In genomic region chr5:32378546-32378945, GRCm38 (mm10) we compare ENCODE assay signal across 13 mouse cellular contexts.
DNase-seq lines count a peak whose midpoint lies in the region; ATAC-seq and TF ChIP-seq lines count a peak whose summit lies in the region.
"Had no signal": no experiment of that assay in that cellular context is flagged by ENCODE, and none has a peak within 500 bp of the region (broad histone marks: within the 10 kb centered on the region; RNA-seq: fewer than 3 reads in every experiment).

No protein-coding gene starts in this region.

- no peak for DNase-seq in heart, adult 2 months
- DNase-seq in B cell, adult 2 months = peak; percentile 29 to 34
- peak; percentile 41 for DNase-seq in splenic B cell, adult 2 months (ENCODE audit: low read depth, low spot score)
- no peak for DNase-seq in gastrocnemius, postnatal 25 days
- DNase-seq in left cerebral cortex, adult 8-10 months (ENCODE audit: low spot score in 2 of 2) = no peak
- DNase-seq in frontal cortex, postnatal 10 days (ENCODE audit: low spot score in 2 of 2) = no peak
- DNase-seq: cerebellum, postnatal 10 days had no signal

- H3K4me3 ChIP-seq in heart, embryonic 13.5 days = no peak overlapping the region
- no peak overlapping the region for H3K4me3 ChIP-seq in heart, adult 2 months
- H3K4me3 ChIP-seq: embryonic facial prominence, embryonic 13.5 days; heart, embryonic 12.5 days; lung, embryonic 15.5 days had no signal

- H3K27ac ChIP-seq in heart, embryonic 13.5 days (replicated peaks) = no peak overlapping the region
- H3K27ac ChIP-seq in heart, adult 2 months = no peak overlapping the region
- H3K27ac ChIP-seq: embryonic facial prominence, embryonic 13.5 days; lung, embryonic 15.5 days had no signal

- ATAC-seq in heart, embryonic 13.5 days (ENCODE audit: extremely low read depth, insufficient number of reproducible peaks, low FRiP score, low TSS enrichment) = peak; percentile 37; the same call in 1 of the 2 replicates
- peak; percentile 22 to 42; a peak in 2 of 4 replicates for ATAC-seq in hematopoietic stem cell, adult 5-6 weeks (replicated peaks in 1 of 2; ENCODE audit: insufficient read depth in 1 of 2, low FRiP score in 2 of 2, low TSS enrichment in 1 of 2, low read depth in 1 of 2, poor library complexity in 2 of 2, severe bottlenecking in 2 of 2)
- ATAC-seq: Patski had no signal

- intact Hi-C loops in heart, adult 2 months (cut with DNase I) = no loop called here

- no peaks in the 10 kb centered on the region for H3K27me3 ChIP-seq in heart, embryonic 13.5 days (replicated peaks)
- H3K27me3 ChIP-seq in heart, adult 2 months (ENCODE audit: control insufficient read depth, insufficient read depth, low read length) = no peaks in the 10 kb centered on the region
- no peaks in the 10 kb centered on the region for H3K27me3 ChIP-seq in splenic B cell, adult 2 months (ENCODE audit: control insufficient read depth, insufficient read depth, low read length, poor library complexity, severe bottlenecking)
- H3K27me3 ChIP-seq: embryonic facial prominence, embryonic 13.5 days; heart, embryonic 12.5 days; lung, embryonic 15.5 days; Patski had no signal

- no peaks in the 10 kb centered on the region for H3K36me3 ChIP-seq in heart, embryonic 13.5 days
- H3K36me3 ChIP-seq in heart, adult 2 months (ENCODE audit: control insufficient read depth, insufficient read depth, low read length) = no peaks in the 10 kb centered on the region
- H3K36me3 ChIP-seq in splenic B cell, adult 2 months (ENCODE audit: control insufficient read depth, insufficient read depth, low read length, poor library complexity, severe bottlenecking) = no peaks in the 10 kb centered on the region
- H3K36me3 ChIP-seq: embryonic facial prominence, embryonic 13.5 days; heart, embryonic 12.5 days; lung, embryonic 15.5 days had no signal

- WGBS in heart, embryonic 13.5 days = 34% methylated on average over 3 of the region's 3 CpGs
- WGBS in heart, adult 2 months = 50% methylated on average over 3 of the region's 3 CpGs

- peaks cover 12% of the 10 kb centered on the region for H3K4me1 ChIP-seq in heart, embryonic 13.5 days
- no peaks in the 10 kb centered on the region for H3K4me1 ChIP-seq in heart, adult 2 months (ENCODE audit: control insufficient read depth, insufficient read depth, low read length)
- H3K4me1 ChIP-seq: embryonic facial prominence, embryonic 13.5 days; lung, embryonic 15.5 days had no signal

- TF ChIP-seq POLR2A in heart, adult 2 months (IDR thresholded peaks at IDR 0.05; ENCODE audit: insufficient read depth, low read depth, low read length) = no peak

- no peaks in the 10 kb centered on the region for H3K9me3 ChIP-seq in heart, embryonic 13.5 days
- H3K9me3 ChIP-seq: embryonic facial prominence, embryonic 13.5 days; heart, embryonic 12.5 days; lung, embryonic 15.5 days had no signal

- no peak overlapping the region for H3K4me2 ChIP-seq in heart, embryonic 13.5 days
- H3K4me2 ChIP-seq: embryonic facial prominence, embryonic 13.5 days; heart, embryonic 12.5 days; lung, embryonic 15.5 days had no signal

- TF ChIP-seq CTCF in heart, adult 2 months (IDR thresholded peaks at IDR 0.05) = no peak

- TF ChIP-seq EP300 in heart, adult 2 months (IDR thresholded peaks at IDR 0.05; ENCODE audit: insufficient read depth, low read depth, low read length) = no peak

- H3K9ac ChIP-seq in heart, embryonic 13.5 days = no peak overlapping the region
- H3K9ac ChIP-seq in heart, adult 2 months (ENCODE audit: low read depth, low read length) = no peak overlapping the region
- H3K9ac ChIP-seq: embryonic facial prominence, embryonic 13.5 days; heart, embryonic 12.5 days; lung, embryonic 15.5 days had no signal

- H3K79me2 ChIP-seq in heart, adult 2 months (replicated peaks; ENCODE audit: control insufficient read depth, insufficient read depth, low read length) = no peaks in the 10 kb centered on the region

Comparison
In these comparisons a context has a peak if more than half of its experiments do, and no peak if none do; other contexts are left out.
1. DNase-seq: peak in B cell, adult 2 months (2 of 2) and splenic B cell, adult 2 months (single experiment); none in heart, adult 2 months (0 of 2), gastrocnemius, postnatal 25 days (single experiment), left cerebral cortex, adult 8-10 months (0 of 2) and frontal cortex, postnatal 10 days (0 of 2).